Comparison of ENCODE assay signal across 10 mouse cellular contexts in the genomic region with DNA sequence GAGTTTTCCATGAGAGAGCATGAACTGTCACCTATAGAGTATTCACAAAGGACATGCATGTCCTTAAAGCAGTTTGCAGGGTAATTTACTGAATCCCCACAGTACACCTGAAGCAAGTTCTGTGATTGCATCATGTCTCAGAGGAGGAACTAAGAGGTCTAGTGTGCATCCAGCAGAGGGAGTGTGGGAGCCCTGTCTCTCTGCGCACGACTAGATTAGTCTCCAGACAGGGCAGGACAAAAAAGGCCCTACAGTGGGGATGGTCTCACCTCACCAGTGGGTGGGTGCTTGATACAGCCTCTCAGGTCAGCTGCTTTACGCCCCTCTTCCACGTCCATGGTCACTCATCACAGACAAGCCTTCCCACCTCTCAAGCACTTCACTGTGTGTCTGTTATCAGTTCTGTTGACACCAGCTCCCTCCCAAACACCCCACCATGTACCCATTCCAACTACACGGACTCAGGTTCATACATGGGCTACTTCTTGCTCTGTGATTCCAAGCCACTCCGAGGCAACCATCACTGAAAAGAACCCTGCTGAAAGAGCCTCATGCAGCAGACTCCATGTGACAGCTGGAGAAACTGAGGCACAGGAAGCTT. TPM values are rescaled to one million over a fixed set of nuclear protein-coding genes. Genes with fewer than 3 reads are reported as not detected.
A peak's percentile ranks its signal among the peaks of the same experiment; 100 is the strongest.
DNase-seq lines count a peak whose midpoint lies in the region.
"Had no signal": no experiment of that assay in that cellular context is flagged by ENCODE, and none has a peak within 500 bp of the region (broad histone marks: within the 10 kb centered on the region; RNA-seq: fewer than 3 reads in every experiment).

No protein-coding gene starts in this region.

- peak; percentile 53 for DNase-seq in adrenal gland, postnatal 14 days
- no peak for DNase-seq in adrenal gland, postnatal 25 days
- DNase-seq in kidney, postnatal 14 days = peak; percentile 37
- no peak for DNase-seq in kidney, adult 11 months
- DNase-seq in urinary bladder, postnatal 36 days (ENCODE audit: low spot score in 2 of 2) = peak; percentile 17 to 47
- no peak for DNase-seq in urinary bladder, adult 18-20 months (ENCODE audit: low spot score in 2 of 2)
- no peak for DNase-seq in spleen, postnatal 14 days (ENCODE audit: low spot score in 2 of 2)
- DNase-seq in Muller cell, postnatal 12 days (ENCODE audit: inconsistent ontology term) = no peak
- DNase-seq: cerebellum, adult 8-10 months; thymus, postnatal 36 days had no signal

RNA-seq across cellular contexts. Expression of gene Apol6, which starts 25.7 kb away (rescaled TPM):
- 24.3 and 26.2 TPM in 2 replicates for total RNA-seq in adrenal gland, postnatal 14 days (2021)
- 9.8 and 12.1 TPM in 2 replicates for total RNA-seq in adrenal gland, postnatal 25 days (2021)

RNA-seq across cellular contexts. Expression of gene Mb, which starts 31.6 kb away (rescaled TPM):
- 5.9 and 6.8 TPM in 2 replicates for total RNA-seq in adrenal gland, postnatal 14 days (2021)
- total RNA-seq in adrenal gland, postnatal 25 days (2021) = 0.67 and 1.3 TPM in 2 replicates

Comparison
In these comparisons a context has a peak if more than half of its experiments do, and no peak if none do; other contexts are left out.
1. DNase-seq: peak in adrenal gland, postnatal 14 days (single experiment), kidney, postnatal 14 days (single experiment) and urinary bladder, postnatal 36 days (2 of 2); none in adrenal gland, postnatal 25 days (single experiment), kidney, adult 11 months (single experiment), urinary bladder, adult 18-20 months (0 of 2), spleen, postnatal 14 days (0 of 2) and Muller cell, postnatal 12 days (single experiment).